Mouse (Mus musculus) erythroblast, embryonic 14.5 days (primary cell): Measurements from ENCODE around the gene Tcam1.
"Not testable (repeated sequence)": the region's sequence is repeated elsewhere in the genome, so short reads cannot be mapped to it uniquely, and the experiment has no call there.

Experiments
- GATA1 ChIP-seq: IDR thresholded peaks from 2 replicates; pipeline ENCODE4 v1.6.1; 2012; ENCODE audit warnings: low read length, inconsistent platforms, mixed read lengths
- TAL1 ChIP-seq: IDR thresholded peaks from 3 replicates; pipeline ENCODE4 v1.6.1; 2012; ENCODE audit warnings: low read length, inconsistent platforms, mixed read lengths

DNA sequence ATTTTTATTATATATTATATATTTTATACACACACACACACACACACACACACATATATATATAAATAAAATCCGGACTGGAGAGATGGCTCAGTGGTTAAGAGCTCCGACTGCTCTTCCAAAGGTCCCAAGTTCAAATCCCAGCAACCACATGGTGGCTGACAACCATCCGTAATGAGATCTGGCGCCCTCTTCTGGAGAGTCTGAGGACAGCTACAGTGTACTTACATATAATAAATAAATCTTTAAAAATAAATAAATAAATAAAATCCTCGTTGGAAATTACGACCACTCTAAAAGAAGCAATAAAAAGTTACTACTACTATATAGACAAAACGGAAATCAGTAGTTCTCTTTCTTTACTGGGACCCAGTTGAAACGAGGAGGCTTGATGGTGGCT is 42.5 kb upstream of the Tcam1 start:
- not testable (repeated sequence) for TF ChIP-seq GATA1, TAL1
